1 mouse cellular context compared by ENCODE assay signal in the genomic region with DNA sequence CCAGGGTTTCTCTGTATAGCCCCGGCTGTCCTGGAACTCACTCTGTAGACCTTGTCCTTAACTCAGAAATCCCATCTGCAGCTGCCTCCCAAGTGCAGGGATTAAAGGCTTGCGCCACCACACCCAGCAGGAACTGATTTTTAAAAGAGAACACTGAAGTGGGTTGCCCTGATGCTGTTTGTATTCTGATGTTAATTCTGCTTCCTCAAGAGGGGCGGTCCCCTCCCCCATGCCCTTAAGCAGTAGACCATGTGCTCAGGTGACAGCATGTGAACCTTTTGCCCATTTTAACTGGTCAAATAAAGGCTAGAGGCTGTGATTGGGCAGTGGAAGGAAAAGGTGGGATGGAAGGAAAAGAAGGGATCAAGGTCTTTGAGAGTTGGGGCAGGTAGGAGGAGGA.
A peak's percentile ranks its signal among the peaks of the same experiment; 100 is the strongest.
TF ChIP-seq lines count a peak whose summit lies in the region.

No protein-coding gene starts in this region.

TF ChIP-seq in MEL, 35 proteins besides CTCF, POLR2A, EP300 and RAD21:
- TF ChIP-seq MXI1 (IDR thresholded peaks at IDR 0.05; ENCODE audit: low read depth, low read length) (0 out of 2 replicates have a peak, but pooled peaks have one; percentile 25), NRF1 (IDR thresholded peaks at IDR 0.05; ENCODE audit: insufficient read depth, low read depth, low read length, poor library complexity, severe bottlenecking) (no peak)
